Mouse (Mus musculus) MEL (cell line): ENCODE measurements around the gene Tnni2. TPM values are rescaled to one million over a fixed set of nuclear protein-coding genes. Genes with fewer than 3 reads are reported as not detected.

Source experiments
- DNase-seq: peaks from one replicate; pipeline ENCODE4 v3.0.0; 2011; ENCODE audit warnings: low read depth, low spot score
- H3K27ac ChIP-seq: 2 replicates; pipeline ENCODE4 v1.5.1; 2012; ENCODE audit warnings: low read depth, mild to moderate bottlenecking, control low read depth, low read length, moderate library complexity; ENCODE audit not compliant: control insufficient read depth
- H3K27me3 ChIP-seq, 2 experiments: fragments of 150-350 bp in 1 of 2; sonication (generic) in 1 of 2; 2 replicates each; pipeline ENCODE4 v1.6.1; 2012; ENCODE audit warnings: low read length in 2 of 2, mild to moderate bottlenecking in 2 of 2, improper control_type of control experiment in 1 of 2, moderate library complexity in 1 of 2; ENCODE audit not compliant: insufficient read depth in 2 of 2, control insufficient read depth in 1 of 2
- H3K36me3 ChIP-seq, 2 experiments: 2 replicates each; pipeline ENCODE4 v1.6.1; 2012 to 2014; ENCODE audit warnings: low read length in 2 of 2, improper control_type of control experiment in 1 of 2, inconsistent platforms in 1 of 2, mild to moderate bottlenecking in 1 of 2; ENCODE audit not compliant: insufficient read depth in 2 of 2, control insufficient read depth in 1 of 2
- H3K4me1 ChIP-seq, 2 experiments: fragments of 150-350 bp in 1 of 2; sonication (generic) in 1 of 2; 2 replicates each; pipeline ENCODE4 v1.6.1; 2012; ENCODE audit warnings: low read length in 2 of 2, improper control_type of control experiment in 1 of 2, mild to moderate bottlenecking in 1 of 2; ENCODE audit not compliant: insufficient read depth in 2 of 2, control insufficient read depth in 1 of 2
- H3K4me3 ChIP-seq, 2 experiments: fragments of 150-350 bp in 1 of 2; sonication (generic) in 1 of 2; 2 replicates each; pipeline ENCODE4 v1.5.1; 2012; ENCODE audit warnings: low read depth in 2 of 2, low read length in 2 of 2, mild to moderate bottlenecking in 2 of 2, moderate library complexity in 2 of 2, control low read depth in 1 of 2, improper control_type of control experiment in 1 of 2; ENCODE audit not compliant: control insufficient read depth in 1 of 2, insufficient read depth in 1 of 2
- H3K79me2 ChIP-seq: 2 replicates; pipeline ENCODE4 v1.6.1; 2012; ENCODE audit warnings: mild to moderate bottlenecking, low read length, moderate library complexity; ENCODE audit not compliant: control insufficient read depth, poor library complexity, insufficient read depth
- H3K9ac ChIP-seq: 2 replicates; pipeline ENCODE4 v1.6.1; 2012; ENCODE audit warnings: low read depth, mild to moderate bottlenecking, control low read depth, low read length, moderate library complexity; ENCODE audit not compliant: control insufficient read depth, poor library complexity, severe bottlenecking
- H3K9me3 ChIP-seq: fragments of 150-350 bp; sonication (generic); replicated peaks from 2 replicates; pipeline ENCODE4 v1.6.1; 2012; ENCODE audit warnings: mild to moderate bottlenecking, low read length, improper control_type of control experiment, moderate library complexity; ENCODE audit not compliant: insufficient read depth
- CHD2 ChIP-seq: IDR thresholded peaks from 2 replicates; pipeline ENCODE4 v1.6.1; 2011; ENCODE audit warnings: low read length, improper control_type of control experiment
- ELF1 ChIP-seq: IDR thresholded peaks from 2 replicates; pipeline ENCODE4 v1.6.1; 2014; ENCODE audit warnings: low read depth, mild to moderate bottlenecking, inconsistent platforms, low read length, improper control_type of control experiment, moderate library complexity
- EP300 ChIP-seq, 2 experiments: IDR thresholded peaks; 2 replicates each; pipeline ENCODE4 v1.6.1; 2011; ENCODE audit warnings: improper control_type of control experiment in 2 of 2, low read length in 2 of 2, low read depth in 1 of 2, mild to moderate bottlenecking in 1 of 2
- ETS1 ChIP-seq: IDR thresholded peaks from 2 replicates; pipeline ENCODE4 v1.6.1; 2012; ENCODE audit warnings: low read depth, mild to moderate bottlenecking, inconsistent platforms, low read length, improper control_type of control experiment, moderate library complexity
- GATA1 ChIP-seq: IDR thresholded peaks from 2 replicates; pipeline ENCODE4 v1.6.1; 2011; ENCODE audit warnings: low read depth, low read length, improper control_type of control experiment
- HCFC1 ChIP-seq: IDR thresholded peaks from 2 replicates; pipeline ENCODE4 v1.6.1; 2012; ENCODE audit warnings: low read depth, mild to moderate bottlenecking, inconsistent platforms, low read length, improper control_type of control experiment, moderate library complexity
- KAT2A ChIP-seq: conservative IDR thresholded peaks from 2 replicates; pipeline ENCODE4 v1.6.1; 2012; ENCODE audit warnings: low read depth, low read length, improper control_type of control experiment, inconsistent platforms
- MAZ ChIP-seq: IDR thresholded peaks from 2 replicates; pipeline ENCODE4 v1.6.1; 2012; ENCODE audit warnings: low read depth, mild to moderate bottlenecking, inconsistent platforms, low read length, improper control_type of control experiment
- MEF2A ChIP-seq: IDR thresholded peaks from 2 replicates; pipeline ENCODE4 v1.6.1; 2014; ENCODE audit warnings: low read depth, mild to moderate bottlenecking, inconsistent platforms, low read length, improper control_type of control experiment; ENCODE audit not compliant: poor library complexity, insufficient replicate concordance, severe bottlenecking; ENCODE audit errors: extremely low read depth
- NELFE ChIP-seq: IDR thresholded peaks from 2 replicates; pipeline ENCODE4 v1.6.1; 2011; ENCODE audit warnings: low read depth, low read length, improper control_type of control experiment
- POLR2A ChIP-seq, 2 experiments: IDR thresholded peaks; 2 replicates each; pipeline ENCODE4 v1.6.1; 2011 to 2012; ENCODE audit warnings: low read length in 2 of 2, mild to moderate bottlenecking in 2 of 2, control low read depth in 1 of 2, improper control_type of control experiment in 1 of 2, low read depth in 1 of 2, moderate library complexity in 1 of 2; ENCODE audit not compliant: control insufficient read depth in 1 of 2, insufficient read depth in 1 of 2, poor library complexity in 1 of 2
- RAD21 ChIP-seq: IDR thresholded peaks from 2 replicates; pipeline ENCODE4 v1.6.1; 2011; ENCODE audit warnings: mild to moderate bottlenecking, low read depth, low read length, improper control_type of control experiment
- RCOR1 ChIP-seq: IDR thresholded peaks from 2 replicates; pipeline ENCODE4 v1.6.1; 2012; ENCODE audit warnings: low read depth, mild to moderate bottlenecking, inconsistent platforms, low read length, improper control_type of control experiment
- SMC3 ChIP-seq: IDR thresholded peaks from 2 replicates; pipeline ENCODE4 v1.6.1; 2011; ENCODE audit warnings: low read depth, low read length, improper control_type of control experiment
- USF2 ChIP-seq, 2 experiments: IDR thresholded peaks; 2 replicates each; pipeline ENCODE4 v1.6.1; 2011 to 2012; ENCODE audit warnings: improper control_type of control experiment in 2 of 2, low read length in 2 of 2, borderline replicate concordance in 1 of 2, inconsistent platforms in 1 of 2, low read depth in 1 of 2, mild to moderate bottlenecking in 1 of 2; ENCODE audit not compliant: insufficient read depth in 1 of 2
- ZMIZ1 ChIP-seq: IDR thresholded peaks from 2 replicates; pipeline ENCODE4 v1.6.1; 2012; ENCODE audit warnings: low read depth, mild to moderate bottlenecking, inconsistent platforms, low read length, improper control_type of control experiment, moderate library complexity
- ZNF384 ChIP-seq: IDR thresholded peaks from 2 replicates; pipeline ENCODE4 v1.6.1; 2012; ENCODE audit warnings: low read depth, mild to moderate bottlenecking, inconsistent platforms, low read length, improper control_type of control experiment
- polyA plus RNA-seq, 2 experiments: library from polyadenylated mRNA; stranded (reverse) in 1 of 2; unstranded in 1 of 2; fragments of >175 nt in 1 of 2; fragments of >200 nt in 1 of 2; gene quantifications; 2 replicates each; pipeline versions ENCODE4 v1.2.1 to v1.2.4; 2012; ENCODE audit warnings: low replicate concordance in 2 of 2, low read depth in 1 of 2; ENCODE audit not compliant: insufficient read length in 2 of 2, insufficient read depth in 1 of 2, missing spikeins in 1 of 2
- total RNA-seq: library from RNA; depleted of rRNA; stranded (reverse); fragments of 300-350 nt; gene quantifications from 2 replicates; pipeline ENCODE4 v1.2.3, GENCODE M21; 2012

Gene Tnni2
- total and polyA plus RNA-seq, 3 experiments: 0.84 TPM; not detected in 2

DNA sequence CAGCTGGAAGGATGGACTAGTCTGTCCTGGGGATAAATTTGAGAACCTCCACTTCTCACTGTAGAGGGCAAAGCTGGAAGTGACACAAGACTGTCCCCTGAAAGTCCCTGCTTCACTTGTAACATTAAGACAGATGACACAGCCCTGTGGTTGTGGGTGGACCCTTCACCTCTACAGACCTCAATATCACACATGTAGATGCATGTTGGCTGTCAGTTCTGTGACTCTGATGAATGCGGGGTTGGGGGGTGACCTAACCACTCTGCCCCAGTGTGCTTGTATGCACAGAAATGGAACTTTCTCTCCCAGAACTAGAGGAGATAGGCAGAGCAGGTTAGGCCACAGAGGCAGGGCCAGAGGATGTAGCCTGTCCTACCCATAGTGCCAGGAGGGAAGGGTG lies 45.0 kb upstream of the Tnni2 start:
- peaks cover 29 to 63% of the 10 kb centered on the region in 2 experiments for H3K4me1 ChIP-seq
- no peak for TF ChIP-seq SMC3
- no peak for TF ChIP-seq RAD21
- no peak for TF ChIP-seq RCOR1
- no peak for TF ChIP-seq POLR2A (IDR thresholded peaks at IDR 0.05; ENCODE audit: control insufficient read depth in 1 of 2, insufficient read depth in 1 of 2, low read depth in 1 of 2, low read length in 2 of 2, poor library complexity in 1 of 2)
- TF ChIP-seq MEF2A: no peak
- H3K79me2 ChIP-seq: no peaks in the 10 kb centered on the region
- no peaks in the 10 kb centered on the region for H3K9me3 ChIP-seq
- H3K27me3 ChIP-seq: no peaks in the 10 kb centered on the region
- H3K27ac ChIP-seq: no peak overlapping the region
- peaks cover 0 to 43% of the 10 kb centered on the region in 2 experiments; a peak in 2 of 4 replicates for H3K36me3 ChIP-seq
- no peak overlapping the region for H3K4me3 ChIP-seq
- H3K9ac ChIP-seq: no peak overlapping the region
- no peak for DNase-seq

DNA sequence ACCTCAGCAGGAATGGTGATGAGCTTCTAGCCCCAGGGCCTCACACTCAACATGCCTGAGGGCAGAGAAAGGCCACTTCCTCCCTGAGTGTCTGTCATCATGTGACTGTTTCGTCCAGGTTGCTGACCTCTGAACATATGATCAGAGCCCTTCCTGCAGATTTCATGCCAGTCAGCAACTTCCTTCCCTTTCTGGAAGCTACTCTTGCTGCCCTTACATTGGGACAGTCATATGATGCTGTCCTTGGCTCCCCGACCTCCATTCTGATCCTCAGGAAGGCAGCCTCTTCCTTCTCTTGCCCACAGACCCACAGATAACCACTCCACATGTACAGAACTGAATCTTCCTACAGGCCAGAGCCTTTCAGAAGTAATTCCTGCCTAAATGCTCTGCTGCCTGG lies 43.6 kb upstream of the Tnni2 start:
- Histone ChIP-seq H3K9me3 (no peaks in the 10 kb centered on the region), H3K27ac (no peak overlapping the region), H3K4me3 (no peak overlapping the region), H3K36me3 (peaks cover 0 to 39% of the 10 kb centered on the region in 2 experiments; a peak in 2 of 4 replicates), H3K9ac (no peak overlapping the region), H3K79me2 (no peaks in the 10 kb centered on the region), H3K4me1 (peaks cover 26 to 59% of the 10 kb centered on the region in 2 experiments), H3K27me3 (no peaks in the 10 kb centered on the region)
- DNase-seq: no peak
- TF ChIP-seq SMC3 (no peak), ZMIZ1 (no peak), POLR2A (IDR thresholded peaks at IDR 0.05; ENCODE audit: control insufficient read depth in 1 of 2, insufficient read depth in 1 of 2, low read depth in 1 of 2, low read length in 2 of 2, poor library complexity in 1 of 2) (no peak), NELFE (no peak), RCOR1 (no peak), MAZ (no peak), USF2 (IDR thresholded peaks at IDR 0.05; ENCODE audit: borderline replicate concordance in 1 of 2, insufficient read depth in 1 of 2, low read depth in 1 of 2, low read length in 2 of 2) (no peak)

DNA sequence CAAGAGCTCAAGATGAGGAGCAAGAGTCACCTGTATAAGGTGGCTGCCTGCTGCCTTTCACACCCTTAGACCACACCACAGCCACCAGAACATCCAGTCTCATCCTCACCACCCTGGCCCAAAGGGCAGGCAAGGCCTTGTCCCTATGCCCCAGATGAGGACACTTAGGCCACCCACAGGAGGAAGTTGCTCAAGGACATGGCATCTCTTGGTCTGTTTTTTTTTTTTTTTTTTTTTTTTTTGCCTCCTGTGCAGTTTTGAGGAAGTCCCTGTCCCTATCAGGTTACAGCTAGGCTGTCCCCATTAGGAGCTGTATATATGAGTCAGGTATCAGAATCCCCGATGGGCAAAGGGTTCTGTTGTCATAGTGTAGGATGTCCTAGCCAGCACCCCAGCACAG lies 42.4 kb upstream of the Tnni2 start:
- Histone ChIP-seq H3K4me3 (no peak overlapping the region), H3K9me3 (no peaks in the 10 kb centered on the region), H3K9ac (no peak overlapping the region), H3K36me3 (peaks cover 0 to 35% of the 10 kb centered on the region in 2 experiments; a peak in 2 of 4 replicates), H3K79me2 (no peaks in the 10 kb centered on the region), H3K4me1 (peaks cover 21 to 56% of the 10 kb centered on the region in 2 experiments), H3K27ac (no peak overlapping the region), H3K27me3 (no peaks in the 10 kb centered on the region)
- peak; percentile 27; the same call in 1 of the 2 replicates for TF ChIP-seq GATA1
- TF ChIP-seq ELF1: peak; percentile 58; the same call in 1 of the 2 replicates
- 0 out of 2 replicates have a peak, but pooled peaks have one; percentile 18 for TF ChIP-seq HCFC1
- TF ChIP-seq EP300 (IDR thresholded peaks at IDR 0.05; ENCODE audit: low read depth in 1 of 2, low read length in 2 of 2): peak; percentile 36 to 81; a peak in 3 of 4 replicates
- peak; percentile 43; the same call in 1 of the 2 replicates for TF ChIP-seq ETS1
- no peak for TF ChIP-seq RAD21
- no peak for TF ChIP-seq USF2 (IDR thresholded peaks at IDR 0.05; ENCODE audit: borderline replicate concordance in 1 of 2, insufficient read depth in 1 of 2, low read depth in 1 of 2, low read length in 2 of 2)
- TF ChIP-seq ZNF384: peak; percentile 100
- TF ChIP-seq KAT2A: no peak
- no peak for TF ChIP-seq CHD2
- 0 out of 2 replicates have a peak, but pooled peaks have one; percentile 30 for TF ChIP-seq RCOR1
- DNase-seq: peak; percentile 82
